Mouse (Mus musculus): ENCODE data around the gene Cpeb2.

- TF ChIP-seq CTCF (IDR thresholded peaks at IDR 0.05; ENCODE audit: control insufficient read depth, insufficient read depth, insufficient read length) (no peak), CEBPB (IDR thresholded peaks at IDR 0.05; ENCODE audit: low read depth) (no peak), USF1 (IDR thresholded peaks at IDR 0.05; ENCODE audit: low read depth) (no peak), MAX (IDR thresholded peaks at IDR 0.05) (no peak), MYOD1 (IDR thresholded peaks at IDR 0.05; ENCODE audit: control insufficient read depth, insufficient read length, low read depth) (no peak), MYOG (IDR thresholded peaks at IDR 0.05; ENCODE audit: control insufficient read depth, extremely low read depth, insufficient read length) (no peak)
Measured at GRCm38 (mm10) chr5:43246236-43246635, 13.3 kb downstream of the Cpeb2 start.

Measured in C2C12 (cell line).